Mouse (Mus musculus) myocyte (in vitro differentiated cells): ENCODE data around the gene Frg2f1.

Experiments used
- E2F4 ChIP-seq: IDR thresholded peaks from one replicate; pipeline ENCODE4 v1.6.1; 2011; ENCODE audit warnings: mild to moderate bottlenecking, control low read depth, moderate library complexity; ENCODE audit not compliant: insufficient read depth
- POLR2A ChIP-seq: IDR thresholded peaks from one replicate; pipeline ENCODE4 v1.6.1; 2011; ENCODE audit warnings: low read depth, mild to moderate bottlenecking, control low read depth, moderate library complexity; ENCODE audit not compliant: insufficient read length
- POLR2AphosphoS2 ChIP-seq: IDR thresholded peaks from one replicate; pipeline ENCODE4 v1.6.1; 2011; ENCODE audit warnings: low read depth, control low read depth; ENCODE audit not compliant: insufficient read length
- REST ChIP-seq: IDR thresholded peaks from one replicate; pipeline ENCODE4 v1.6.1; 2011; ENCODE audit warnings: mild to moderate bottlenecking, control low read depth, moderate library complexity; ENCODE audit not compliant: insufficient read depth, insufficient read length
- TCF12 ChIP-seq: IDR thresholded peaks from one replicate; pipeline ENCODE4 v1.6.1; 2011; ENCODE audit warnings: mild to moderate bottlenecking, control low read depth; ENCODE audit not compliant: poor library complexity, insufficient read depth, severe bottlenecking
- USF1 ChIP-seq: IDR thresholded peaks from one replicate; pipeline ENCODE4 v1.6.1; 2011; ENCODE audit warnings: low read depth, mild to moderate bottlenecking, control low read depth, moderate library complexity

DNA sequence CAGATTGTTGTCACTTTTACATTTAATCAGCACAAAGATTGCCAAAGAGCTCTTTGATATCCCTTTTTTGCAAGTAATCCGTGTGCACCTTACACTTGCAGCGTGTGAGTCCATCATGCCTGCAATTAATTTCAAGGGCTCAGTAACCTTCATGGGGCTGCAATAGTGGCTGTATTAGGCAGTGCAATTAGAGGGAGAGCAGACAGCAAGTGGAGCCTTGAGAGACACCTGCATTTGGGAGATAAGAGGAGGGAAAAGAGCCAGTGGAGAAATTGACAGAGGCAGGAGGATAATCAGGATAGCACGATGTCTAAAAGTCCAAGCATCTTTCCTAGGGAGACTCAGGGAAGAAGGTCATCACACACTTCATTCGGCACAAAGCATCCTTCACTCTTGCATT, 15.8 kb downstream of the Frg2f1 start:
- TF ChIP-seq POLR2AphosphoS2 (no peak), POLR2A (no peak), USF1 (no peak), REST (no peak), TCF12 (no peak), E2F4 (no peak)
